Comparison of ENCODE assay signal across 13 mouse cellular contexts in genomic region chr6:83117165-83117438, GRCm38 (mm10). TPM values are rescaled to one million over a fixed set of nuclear protein-coding genes. Genes with fewer than 3 reads are reported as not detected.
A peak's percentile ranks its signal among the peaks of the same experiment; 100 is the strongest.
DNase-seq lines count a peak whose midpoint lies in the region; ATAC-seq lines count a peak whose summit lies in the region.
"Had no signal": no experiment of that assay in that cellular context is flagged by ENCODE, and none has a peak within 500 bp of the region (broad histone marks: within the 10 kb centered on the region; RNA-seq: fewer than 3 reads in every experiment).

No protein-coding gene starts in this region.

- no peak overlapping the region for H3K27ac ChIP-seq in heart, embryonic 11.5 days (ENCODE audit: low read depth, low read length)
- H3K27ac ChIP-seq in midbrain, embryonic 13.5 days, result no peak overlapping the region
- no peak overlapping the region for H3K27ac ChIP-seq in midbrain, embryonic 16.5 days (ENCODE audit: low read length)
- H3K27ac ChIP-seq in limb, embryonic 15.5 days, result no peak overlapping the region
- H3K27ac ChIP-seq: kidney, postnatal 0 days had no signal

- WGBS in heart, embryonic 11.5 days (ENCODE audit: insufficient replicate concordance), result 78% methylated on average over 4 of the region's 4 CpGs
- WGBS in midbrain, embryonic 13.5 days, result 88% methylated on average over 4 of the region's 4 CpGs
- 82% methylated on average over 4 of the region's 4 CpGs for WGBS in midbrain, embryonic 16.5 days
- WGBS in limb, embryonic 15.5 days, result 79% methylated on average over 4 of the region's 4 CpGs

- no peak for DNase-seq in heart, postnatal 14 days
- DNase-seq in thymus, postnatal 0 days (ENCODE audit: low spot score), result no peak
- DNase-seq in retina, postnatal 1 day, result no peak
- no peak for DNase-seq in MN1 (ENCODE audit: low spot score)
- DNase-seq: lung, postnatal 14 days; spleen, adult 18-20 months; thymus, postnatal 14 days had no signal

- peak overlapping the region; percentile 65 for H3K4me3 ChIP-seq in heart, embryonic 11.5 days (ENCODE audit: low read depth, low read length)
- H3K4me3 ChIP-seq in midbrain, embryonic 13.5 days (replicated peaks), result peak overlapping the region; percentile 88; the same call in 1 of the 2 replicates
- H3K4me3 ChIP-seq in midbrain, embryonic 16.5 days (ENCODE audit: low read depth, low read length), result no peak overlapping the region
- peak overlapping the region; percentile 96; the same call in 1 of the 2 replicates for H3K4me3 ChIP-seq in limb, embryonic 15.5 days

- no peaks in the 10 kb centered on the region for H3K9me3 ChIP-seq in heart, embryonic 11.5 days (replicated peaks; ENCODE audit: control insufficient read depth, low read length)
- no peaks in the 10 kb centered on the region for H3K9me3 ChIP-seq in midbrain, embryonic 13.5 days
- no peaks in the 10 kb centered on the region for H3K9me3 ChIP-seq in midbrain, embryonic 16.5 days (replicated peaks; ENCODE audit: control insufficient read depth, low read length, poor library complexity, severe bottlenecking)
- H3K9me3 ChIP-seq in limb, embryonic 15.5 days, result no peaks in the 10 kb centered on the region

- intact Hi-C loops in heart, postnatal 14 days (cut with DNase I), result loop anchor here (2.0 to 5.0 kb wide), 2 partner anchors 44 to 150 kb away; no protein-coding TSS in a partner anchor

- ATAC-seq in heart, embryonic 11.5 days (replicated peaks; ENCODE audit: insufficient number of reproducible peaks, low FRiP score, low TSS enrichment), result no peak
- no peak for ATAC-seq in midbrain, embryonic 13.5 days
- no peak for ATAC-seq in midbrain, embryonic 16.5 days
- no peak for ATAC-seq in limb, embryonic 15.5 days (ENCODE audit: insufficient number of reproducible peaks, low FRiP score, low TSS enrichment, low read depth)
- ATAC-seq: Patski had no signal

- no peaks in the 10 kb centered on the region for H3K27me3 ChIP-seq in heart, embryonic 11.5 days (ENCODE audit: control insufficient read depth, insufficient read depth, low read length)
- no peaks in the 10 kb centered on the region for H3K27me3 ChIP-seq in midbrain, embryonic 13.5 days
- H3K27me3 ChIP-seq in midbrain, embryonic 16.5 days (ENCODE audit: control insufficient read depth, insufficient read depth, low read depth, low read length), result no peaks in the 10 kb centered on the region
- H3K27me3 ChIP-seq in limb, embryonic 15.5 days, result no peaks in the 10 kb centered on the region
- H3K27me3 ChIP-seq: Patski had no signal

- peaks cover 22% of the 10 kb centered on the region for H3K36me3 ChIP-seq in heart, embryonic 11.5 days (ENCODE audit: control insufficient read depth, insufficient read depth, low read length)
- H3K36me3 ChIP-seq in midbrain, embryonic 13.5 days, result peaks cover 33% of the 10 kb centered on the region
- peaks cover 15% of the 10 kb centered on the region for H3K36me3 ChIP-seq in midbrain, embryonic 16.5 days (ENCODE audit: control insufficient read depth, insufficient read depth, low read length)
- H3K36me3 ChIP-seq in limb, embryonic 15.5 days, result peaks cover 30% of the 10 kb centered on the region

- no peak overlapping the region; the same call in 1 of the 2 replicates for H3K4me2 ChIP-seq in heart, embryonic 11.5 days
- peak overlapping the region; percentile 88 for H3K4me2 ChIP-seq in midbrain, embryonic 13.5 days (replicated peaks)
- H3K4me2 ChIP-seq in midbrain, embryonic 16.5 days (ENCODE audit: low read length), result no peak overlapping the region
- H3K4me2 ChIP-seq in limb, embryonic 15.5 days, result peak overlapping the region; percentile 70; the same call in 1 of the 2 replicates

- peaks cover 26% of the 10 kb centered on the region for H3K4me1 ChIP-seq in heart, embryonic 11.5 days (ENCODE audit: control insufficient read depth, insufficient read depth, low read length)
- H3K4me1 ChIP-seq in midbrain, embryonic 13.5 days (replicated peaks), result peaks cover 57% of the 10 kb centered on the region
- peaks cover 31% of the 10 kb centered on the region for H3K4me1 ChIP-seq in midbrain, embryonic 16.5 days (ENCODE audit: control insufficient read depth, insufficient read depth, low read length)
- peaks cover 48% of the 10 kb centered on the region for H3K4me1 ChIP-seq in limb, embryonic 15.5 days

- 0 out of 2 replicates have a peak overlapping the region, but pooled peaks have one; percentile 87 for H3K9ac ChIP-seq in heart, embryonic 11.5 days (ENCODE audit: low read depth, low read length)
- H3K9ac ChIP-seq in midbrain, embryonic 13.5 days (replicated peaks), result peak overlapping the region; percentile 93; the same call in 1 of the 2 replicates
- no peak overlapping the region for H3K9ac ChIP-seq in midbrain, embryonic 16.5 days (ENCODE audit: low read depth, low read length)
- H3K9ac ChIP-seq in limb, embryonic 15.5 days, result no peak overlapping the region

RNA-seq across cellular contexts. Expression of gene Mogs, which starts 1.8 kb away (rescaled TPM):
- 19.1 and 19.8 TPM in 2 replicates for polyA plus RNA-seq in heart, embryonic 11.5 days (2014; fragmentation: Nextera tagmentation; extraction: Ambion mirVana)
- 10 to 100 TPM; 10.4 to 11.4 TPM for total RNA-seq in heart, postnatal 14 days (2021)
- 16.0 and 26.9 TPM in 2 replicates for polyA plus RNA-seq in midbrain, embryonic 13.5 days (2015; fragmentation: Nextera tagmentation; extraction: Ambion mirVana)
- 20.9 and 21.6 TPM in 2 replicates for polyA plus RNA-seq in midbrain, embryonic 16.5 days (2015; fragmentation: Nextera tagmentation; extraction: Ambion mirVana)
- polyA plus RNA-seq in limb, embryonic 15.5 days (2015; fragmentation: Nextera tagmentation; extraction: Ambion mirVana), result 41.8 and 53.8 TPM in 2 replicates
- 39.9 and 42.0 TPM in 2 replicates for polyA plus RNA-seq in thymus, postnatal 0 days (2015; fragmentation: Nextera tagmentation; extraction: Ambion mirVana)

RNA-seq across cellular contexts. Expression of gene Wbp1, which starts 4.3 kb away (rescaled TPM):
- polyA plus RNA-seq in heart, embryonic 11.5 days (2014; fragmentation: Nextera tagmentation; extraction: Ambion mirVana), result 76.0 and 87.2 TPM in 2 replicates
- total RNA-seq in heart, postnatal 14 days (2021), result 10 to 100 TPM; 72.4 to 80.1 TPM
- 228 and 253 TPM in 2 replicates for polyA plus RNA-seq in midbrain, embryonic 13.5 days (2015; fragmentation: Nextera tagmentation; extraction: Ambion mirVana)
- 148 and 163 TPM in 2 replicates for polyA plus RNA-seq in midbrain, embryonic 16.5 days (2015; fragmentation: Nextera tagmentation; extraction: Ambion mirVana)
- polyA plus RNA-seq in limb, embryonic 15.5 days (2015; fragmentation: Nextera tagmentation; extraction: Ambion mirVana), result 89.8 and 91.4 TPM in 2 replicates
- polyA plus RNA-seq in thymus, postnatal 0 days (2015; fragmentation: Nextera tagmentation; extraction: Ambion mirVana), result 69.7 and 71.1 TPM in 2 replicates

RNA-seq across cellular contexts. Expression of gene Ino80b, which starts 8.1 kb away (rescaled TPM):
- polyA plus RNA-seq in heart, embryonic 11.5 days (2014; fragmentation: Nextera tagmentation; extraction: Ambion mirVana), result 11.1 and 12.2 TPM in 2 replicates
- 10 to 100 TPM; 14.2 to 15.3 TPM for total RNA-seq in heart, postnatal 14 days (2021)
- 12.1 and 14.9 TPM in 2 replicates for polyA plus RNA-seq in midbrain, embryonic 13.5 days (2015; fragmentation: Nextera tagmentation; extraction: Ambion mirVana)
- polyA plus RNA-seq in midbrain, embryonic 16.5 days (2015; fragmentation: Nextera tagmentation; extraction: Ambion mirVana), result 13.3 and 14.5 TPM in 2 replicates
- polyA plus RNA-seq in limb, embryonic 15.5 days (2015; fragmentation: Nextera tagmentation; extraction: Ambion mirVana), result 9.9 and 10.0 TPM in 2 replicates
- polyA plus RNA-seq in thymus, postnatal 0 days (2015; fragmentation: Nextera tagmentation; extraction: Ambion mirVana), result 17.7 and 17.9 TPM in 2 replicates

RNA-seq across cellular contexts. Expression of gene Mrpl53, which starts 8.3 kb away (rescaled TPM):
- 138 and 144 TPM in 2 replicates for polyA plus RNA-seq in heart, embryonic 11.5 days (2014; fragmentation: Nextera tagmentation; extraction: Ambion mirVana)
- 100 to 1,000 TPM; 133 to 136 TPM for total RNA-seq in heart, postnatal 14 days (2021)
- 137 and 146 TPM in 2 replicates for polyA plus RNA-seq in midbrain, embryonic 13.5 days (2015; fragmentation: Nextera tagmentation; extraction: Ambion mirVana)
- 113 and 115 TPM in 2 replicates for polyA plus RNA-seq in midbrain, embryonic 16.5 days (2015; fragmentation: Nextera tagmentation; extraction: Ambion mirVana)
- 119 and 123 TPM in 2 replicates for polyA plus RNA-seq in limb, embryonic 15.5 days (2015; fragmentation: Nextera tagmentation; extraction: Ambion mirVana)
- polyA plus RNA-seq in thymus, postnatal 0 days (2015; fragmentation: Nextera tagmentation; extraction: Ambion mirVana), result 101 and 107 TPM in 2 replicates

RNA-seq across cellular contexts. Expression of gene Gm42688, which starts 15.7 kb away (rescaled TPM):
- polyA plus RNA-seq in heart, embryonic 11.5 days (2014; fragmentation: Nextera tagmentation; extraction: Ambion mirVana), result 1.1 and 1.2 TPM in 2 replicates
- total RNA-seq in heart, postnatal 14 days (2021), result 1 to 10 TPM; 1.4 to 1.6 TPM
- 3.7 and 5.0 TPM in 2 replicates for polyA plus RNA-seq in midbrain, embryonic 13.5 days (2015; fragmentation: Nextera tagmentation; extraction: Ambion mirVana)
- 5.3 and 5.9 TPM in 2 replicates for polyA plus RNA-seq in midbrain, embryonic 16.5 days (2015; fragmentation: Nextera tagmentation; extraction: Ambion mirVana)
- 2.5 and 3.5 TPM in 2 replicates for polyA plus RNA-seq in limb, embryonic 15.5 days (2015; fragmentation: Nextera tagmentation; extraction: Ambion mirVana)
- 2.4 and 2.7 TPM in 2 replicates for polyA plus RNA-seq in thymus, postnatal 0 days (2015; fragmentation: Nextera tagmentation; extraction: Ambion mirVana)

Comparison
In these comparisons a context has a peak if more than half of its experiments do, and no peak if none do; other contexts are left out.
1. H3K4me2 ChIP-seq: peak in midbrain, embryonic 13.5 days (single experiment) and limb, embryonic 15.5 days (single experiment); none in heart, embryonic 11.5 days (single experiment) and midbrain, embryonic 16.5 days (single experiment).
2. H3K9ac ChIP-seq: peak in heart, embryonic 11.5 days (single experiment) and midbrain, embryonic 13.5 days (single experiment); none in midbrain, embryonic 16.5 days (single experiment) and limb, embryonic 15.5 days (single experiment).